Mouse (Mus musculus): ENCODE data around the gene Arhgef15.

The Arhgef15 gene

DNA sequence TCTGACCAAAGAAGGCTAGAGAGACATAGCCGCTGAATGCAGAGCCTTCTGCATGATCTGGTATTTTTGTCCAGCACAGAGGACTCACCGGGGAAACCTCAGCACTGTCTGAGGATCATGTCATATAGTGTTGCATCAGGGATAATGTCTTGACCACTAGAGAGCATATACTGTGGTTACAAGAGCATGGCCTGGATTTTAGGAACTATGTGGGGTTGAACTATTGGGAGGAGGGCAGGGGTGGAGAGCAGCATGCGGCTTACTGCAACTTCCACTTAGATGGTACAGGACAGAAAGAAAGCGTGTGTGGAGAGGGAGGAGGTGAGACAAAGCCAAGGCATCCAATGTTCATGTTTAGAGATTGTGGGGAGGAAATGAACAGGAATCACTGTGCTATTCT, 42.7 kb downstream of the Arhgef15 start:
- no peak for DNase-seq (ENCODE audit: low spot score)

DNA sequence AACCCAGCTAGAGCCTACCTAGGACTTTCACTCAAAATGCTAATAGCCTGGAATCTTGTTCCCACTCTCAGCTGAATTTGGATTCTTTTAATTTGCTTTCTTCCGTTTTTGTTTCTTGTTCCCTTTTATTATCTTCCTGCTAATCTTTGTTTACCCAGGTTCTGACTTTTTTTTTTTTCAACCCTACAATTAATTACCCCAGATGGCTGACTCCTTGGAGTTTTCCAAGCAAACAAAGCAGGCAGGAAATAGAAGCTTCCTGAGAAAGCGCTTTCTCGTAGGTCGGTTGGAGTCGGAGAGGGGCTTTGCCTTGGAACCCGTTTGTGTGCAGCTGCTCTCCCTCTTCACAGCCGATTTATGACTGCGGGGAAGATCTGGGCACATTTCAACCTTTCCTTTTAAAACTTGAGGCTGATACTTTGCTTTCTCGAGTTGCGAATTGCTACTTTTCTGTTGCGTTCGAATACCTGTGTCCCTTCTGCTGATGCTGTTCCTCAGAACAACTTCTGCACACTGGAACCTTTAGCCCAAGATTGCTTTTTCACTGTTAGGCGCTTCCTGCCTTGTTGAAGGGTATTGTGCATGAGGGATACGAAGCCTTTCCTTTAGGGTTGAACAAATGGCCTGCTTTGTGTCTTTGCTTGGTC, 45.6 kb downstream of the Arhgef15 start:
- no peak for DNase-seq (ENCODE audit: low spot score)

DNA sequence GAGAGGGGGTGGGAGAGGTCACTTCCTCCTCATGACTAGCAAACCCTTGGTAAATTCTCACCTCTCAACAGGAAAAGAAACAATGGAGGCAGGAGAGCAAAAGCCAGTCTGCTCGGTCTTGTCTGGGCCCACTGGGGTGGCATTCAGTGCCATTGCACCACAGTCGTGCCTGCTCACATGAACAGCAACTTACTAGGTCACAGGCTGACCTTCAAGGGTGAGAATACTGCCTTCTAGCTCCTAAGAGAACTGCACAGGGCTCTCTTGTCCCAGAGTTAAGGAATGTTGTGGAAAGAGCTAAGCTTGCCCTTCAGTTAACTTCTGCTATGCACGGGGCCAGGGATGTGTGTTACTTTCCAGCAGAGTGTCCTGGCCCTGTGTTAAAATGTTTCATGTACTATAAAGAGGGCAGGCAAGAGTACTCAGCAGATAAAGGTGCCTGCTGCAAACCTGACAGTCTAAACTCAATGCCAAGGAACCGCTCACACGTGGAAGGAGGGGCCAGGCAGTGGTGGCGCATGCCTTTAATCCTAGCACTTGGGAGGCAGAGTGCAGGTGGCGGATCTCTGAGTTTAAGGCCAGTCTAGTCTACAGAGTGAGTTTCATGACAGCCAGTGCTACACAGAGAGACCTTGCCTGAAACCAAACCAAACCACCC, 48.3 kb downstream of the Arhgef15 start:
- no peak for DNase-seq (ENCODE audit: low spot score)

DNA sequence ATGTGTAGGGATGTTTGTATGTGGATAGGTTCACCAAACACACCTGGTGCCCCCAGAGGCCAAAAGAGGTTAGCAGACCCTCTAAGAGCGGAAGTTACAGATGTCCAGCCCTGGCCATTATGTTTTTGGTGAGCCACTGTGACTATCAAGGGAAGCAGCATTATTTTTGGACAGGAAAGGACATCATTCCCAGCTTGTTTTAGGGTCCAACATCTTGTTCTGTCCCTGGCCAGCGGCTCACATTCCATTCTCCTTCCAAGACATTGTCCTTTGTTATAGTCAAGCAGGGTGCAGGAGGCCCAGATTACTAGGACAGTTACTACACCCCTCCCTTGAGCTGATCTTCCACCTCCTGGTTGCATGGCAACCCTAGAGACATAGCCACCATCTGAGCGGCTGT, 50.0 kb downstream of the Arhgef15 start:
- no peak for DNase-seq (ENCODE audit: low spot score)

DNA sequence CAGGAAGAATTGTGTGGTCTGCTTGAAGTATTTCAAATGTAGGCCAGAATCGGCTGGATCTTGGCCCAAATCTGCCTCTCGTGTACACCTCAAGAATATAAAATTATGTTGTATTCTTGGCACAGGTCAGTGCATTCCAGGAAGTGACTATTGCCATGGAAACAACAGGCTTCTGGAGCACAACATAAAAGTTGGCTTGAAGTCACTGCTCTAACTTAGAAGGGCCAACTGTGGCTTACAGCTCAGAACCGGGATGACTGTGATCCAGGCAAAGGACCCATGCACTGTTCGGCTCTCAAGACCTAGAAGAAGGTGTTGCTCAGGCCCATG, 50.9 kb downstream of the Arhgef15 start:
- DNase-seq (ENCODE audit: low spot score), result no peak

DNA sequence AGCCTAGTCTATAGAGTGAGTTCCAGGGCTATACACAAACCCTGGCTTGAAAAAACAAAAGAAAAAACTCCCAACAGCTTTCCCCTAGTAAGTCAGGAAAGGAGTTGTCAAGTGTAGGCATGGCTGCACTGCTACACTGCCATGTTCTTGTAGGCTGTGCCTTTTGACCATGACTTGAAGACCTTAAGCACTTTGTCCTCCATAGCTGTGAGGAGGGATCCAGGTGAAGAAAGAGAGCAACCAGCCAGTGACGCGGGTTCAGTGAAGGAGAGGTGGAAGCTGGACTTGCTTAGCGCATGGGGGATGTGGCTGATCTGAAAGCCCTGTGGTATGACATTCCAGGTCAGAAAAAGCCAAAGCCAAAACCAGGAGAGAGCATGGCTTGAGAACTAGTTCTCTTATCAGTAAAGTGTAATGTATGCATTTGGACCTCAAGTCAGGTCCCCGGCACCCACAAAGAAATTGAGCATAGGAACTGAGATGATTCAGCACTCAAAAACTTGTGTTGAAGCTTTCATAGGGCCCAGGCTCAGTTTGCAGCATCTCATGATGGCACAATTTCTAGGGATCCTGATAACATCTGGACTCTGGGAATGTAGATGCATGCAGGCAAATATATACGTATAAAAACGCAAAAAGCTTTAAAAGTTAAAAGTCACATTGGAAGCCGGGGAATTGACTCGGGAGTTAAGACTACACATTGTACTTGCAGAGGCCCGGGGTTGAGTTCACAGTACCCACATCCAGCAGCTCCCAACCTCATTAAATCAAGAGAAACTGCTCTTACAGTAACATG, 51.4 kb downstream of the Arhgef15 start:
- DNase-seq (ENCODE audit: low spot score), result no peak

DNA sequence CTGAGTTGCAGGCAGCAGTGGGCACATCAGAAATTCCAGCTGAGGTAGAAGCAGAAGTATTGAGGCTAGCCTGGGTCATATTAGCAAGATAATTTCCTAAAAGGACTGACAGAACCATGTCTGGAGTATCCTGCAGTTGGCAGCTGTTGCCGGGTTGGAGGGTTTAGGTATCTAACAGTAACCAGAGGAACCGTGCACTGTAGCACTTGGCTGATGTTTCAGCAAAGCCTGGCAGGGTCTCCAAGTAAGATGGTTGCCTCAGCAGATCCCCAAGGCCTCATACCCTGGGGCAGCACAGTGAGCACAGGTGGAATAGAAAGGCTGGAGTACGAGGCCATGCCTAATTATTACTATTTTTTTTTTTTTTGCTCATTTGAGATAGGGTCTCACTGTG, 52.1 kb downstream of the Arhgef15 start:
- DNase-seq (ENCODE audit: low spot score), result no peak

DNA sequence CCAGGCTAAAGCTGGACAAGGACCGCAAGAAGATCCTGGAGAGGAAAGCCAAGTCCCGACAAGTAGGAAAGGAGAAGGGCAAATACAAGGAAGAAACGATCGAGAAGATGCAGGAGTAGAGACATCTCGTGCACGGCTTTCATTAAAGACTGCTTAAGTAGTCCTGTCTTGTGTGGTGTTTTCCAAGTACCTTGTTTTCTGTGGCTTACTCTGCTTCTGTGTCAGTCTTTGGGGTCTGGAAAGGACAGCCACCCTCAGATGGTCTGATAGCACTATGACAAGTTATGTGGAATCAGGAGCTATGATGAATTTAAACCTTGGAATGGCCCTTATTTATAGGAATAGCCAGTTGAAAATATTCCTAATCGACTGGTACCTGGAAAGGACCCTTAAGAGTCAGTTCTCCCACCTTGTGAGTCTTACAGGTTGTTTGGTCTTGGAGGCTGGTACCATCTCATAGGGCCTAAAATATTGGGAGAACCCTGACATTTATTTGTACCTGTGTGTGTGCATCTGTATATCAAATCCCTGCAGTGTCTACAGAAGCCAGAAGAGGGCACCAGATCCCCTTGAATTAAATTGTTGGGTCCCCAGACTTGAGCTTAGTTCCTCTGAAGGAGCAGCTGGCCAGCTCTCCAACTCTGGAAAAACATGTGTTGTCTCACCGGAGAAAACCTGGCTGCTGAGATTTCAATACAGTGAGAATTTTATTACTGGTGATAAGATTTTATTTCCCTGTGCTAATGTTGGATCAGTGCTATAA, 52.7 kb downstream of the Arhgef15 start:
- DNase-seq (ENCODE audit: low spot score), result peak; percentile 50

DNA sequence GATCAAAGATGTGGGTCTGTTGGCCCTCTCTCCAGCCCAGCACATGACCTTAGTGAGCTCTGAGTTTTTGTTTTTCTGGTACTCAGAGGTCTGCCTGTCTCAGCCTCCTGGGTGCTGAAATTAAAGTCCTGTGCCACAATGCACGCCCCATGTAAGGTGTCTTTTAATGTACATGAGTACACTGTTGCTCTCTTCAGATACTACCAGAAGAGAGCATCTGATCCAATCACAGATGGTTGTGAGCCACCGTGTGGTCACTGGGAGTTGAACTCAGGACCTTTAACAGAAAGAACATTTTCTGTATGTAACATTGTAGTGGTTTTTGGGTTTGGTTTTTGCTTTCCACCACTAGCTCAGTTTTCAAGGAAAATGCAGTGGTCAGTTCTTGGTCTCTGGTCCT, 53.5 kb downstream of the Arhgef15 start:
- DNase-seq (ENCODE audit: low spot score), result no peak

DNA sequence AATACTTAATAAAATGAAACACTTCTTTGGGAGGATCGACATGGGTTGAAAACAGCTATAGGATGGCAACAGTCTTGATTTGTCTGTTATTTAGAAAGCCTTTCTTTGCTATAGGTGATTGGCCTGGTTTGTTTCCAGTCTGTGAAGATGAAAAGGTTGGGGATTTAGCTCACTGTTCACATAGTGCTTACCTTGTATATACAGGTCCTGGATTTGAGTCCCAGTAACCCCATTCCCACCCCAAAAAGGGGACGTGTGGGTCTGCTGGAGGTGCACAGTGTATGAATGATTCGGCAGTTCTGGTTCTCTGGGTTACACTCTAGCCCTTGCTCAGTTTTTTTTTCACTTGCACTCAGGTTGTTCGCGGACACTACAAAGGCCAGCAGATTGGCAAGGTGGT, 54.5 kb downstream of the Arhgef15 start:
- DNase-seq (ENCODE audit: low spot score), result no peak

DNA sequence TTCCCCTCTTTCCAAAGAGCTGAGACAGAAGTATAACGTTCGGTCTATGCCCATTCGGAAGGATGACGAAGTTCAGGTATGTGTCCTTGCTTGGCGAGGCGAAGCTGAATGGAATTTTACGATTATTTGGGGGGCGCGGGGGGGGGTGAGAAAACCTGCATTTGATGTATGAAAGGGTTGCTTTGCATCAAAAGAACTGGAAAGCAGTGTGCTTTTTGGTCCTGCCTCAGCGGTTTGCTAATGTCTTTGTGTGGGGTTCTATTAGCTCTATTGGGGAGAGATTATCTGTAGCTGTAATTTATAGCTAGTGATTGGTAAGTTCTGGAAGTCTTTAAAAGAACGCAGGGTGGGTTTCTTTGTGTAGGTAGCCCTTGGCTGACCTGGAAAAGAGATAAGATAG, 54.9 kb downstream of the Arhgef15 start:
- no peak for DNase-seq (ENCODE audit: low spot score)

DNA sequence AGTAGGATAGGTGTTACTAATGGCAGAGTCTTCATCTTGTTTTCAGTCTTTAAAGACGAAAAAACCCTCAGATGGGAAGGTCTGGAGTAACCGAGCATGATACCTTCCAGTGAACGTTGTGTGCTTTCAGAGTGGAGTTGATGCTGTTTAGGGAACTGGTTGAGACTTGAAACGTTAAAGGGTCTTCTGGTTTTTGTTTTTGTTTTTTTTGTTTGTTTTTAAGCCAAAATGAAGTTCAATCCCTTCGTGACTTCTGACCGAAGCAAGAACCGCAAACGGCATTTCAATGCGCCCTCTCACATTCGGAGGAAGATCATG, 55.3 kb downstream of the Arhgef15 start:
- DNase-seq (ENCODE audit: low spot score), result no peak

DNA sequence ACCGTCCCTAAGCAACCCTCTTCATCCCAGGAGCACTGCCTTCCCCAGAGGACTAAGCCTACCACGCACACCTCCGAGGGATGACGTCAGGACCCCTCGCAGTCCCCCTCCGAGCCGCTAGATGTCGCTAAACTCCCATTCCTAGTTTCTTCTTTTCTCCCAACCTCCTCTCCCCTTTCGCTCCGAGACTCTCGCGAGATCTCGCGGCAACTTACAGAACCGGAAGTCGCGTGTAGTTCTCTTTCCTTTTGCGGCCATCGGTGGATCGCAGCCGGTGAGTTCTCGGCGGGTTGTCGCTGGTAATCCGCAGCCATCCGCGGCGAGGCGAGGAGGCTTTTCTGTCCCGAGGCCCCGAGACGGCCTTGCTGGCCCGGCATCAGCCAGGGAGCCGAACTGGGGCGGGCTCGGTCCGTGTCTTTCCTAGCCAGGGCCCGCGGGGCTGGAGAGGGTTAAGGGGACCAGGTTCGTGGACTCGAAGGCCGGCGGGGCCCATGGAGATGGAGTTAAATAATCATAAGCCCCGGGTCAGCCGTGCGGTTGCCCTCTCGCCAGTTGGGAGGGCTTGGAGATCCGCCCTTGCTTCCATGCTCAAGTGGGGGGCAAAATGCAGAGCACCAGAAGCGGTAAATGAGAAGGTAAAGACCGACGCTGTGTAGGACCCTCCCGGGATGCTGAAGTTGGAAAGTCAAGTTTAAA, 55.8 kb downstream of the Arhgef15 start, which contains the start of gene Rpl26:
Gene Rpl26 (plus strand): TSS at position 233 of the 696 bp plus-strand sequence.
- DNase-seq (ENCODE audit: low spot score), result peak; percentile 97

DNA sequence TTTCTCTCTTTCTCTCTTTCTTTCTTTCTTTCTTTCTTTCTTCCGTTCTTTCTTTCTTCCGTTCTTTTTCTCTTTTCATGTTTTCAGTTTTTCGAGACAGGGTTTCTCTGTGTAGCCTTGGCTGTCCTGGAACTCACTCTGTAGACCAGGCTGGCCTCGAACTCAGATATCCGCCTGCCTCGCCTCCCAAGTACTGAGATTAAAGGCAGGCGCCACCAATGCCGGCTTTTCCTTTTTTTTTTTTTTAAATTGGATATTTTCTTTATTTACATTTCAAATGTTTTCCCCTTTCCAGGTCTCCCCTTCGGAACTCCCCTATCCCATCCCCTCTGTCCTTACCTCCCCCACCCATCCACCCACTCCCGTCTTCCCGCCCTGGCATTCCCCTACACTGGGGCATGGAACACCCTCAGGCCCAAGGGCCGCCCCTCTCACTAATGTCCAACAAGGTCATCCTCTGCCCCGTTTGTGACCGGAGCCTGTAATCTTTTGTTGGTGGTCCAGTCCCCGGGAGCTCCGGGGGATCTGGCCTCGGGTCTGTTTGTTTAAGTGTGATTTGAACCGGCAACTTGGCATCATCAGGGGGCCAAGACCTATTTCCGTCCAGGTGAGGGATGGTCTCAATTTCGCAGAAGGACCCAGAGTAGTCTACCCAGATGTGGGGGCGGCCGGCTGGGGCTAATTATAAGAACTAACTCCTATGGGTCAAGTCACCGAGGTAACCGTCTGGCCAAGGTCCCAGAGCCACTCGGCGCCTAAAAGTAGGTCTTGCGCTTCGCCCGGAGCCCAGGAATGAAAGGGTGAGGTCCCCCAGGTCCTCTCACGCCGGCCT, 56.5 kb downstream of the Arhgef15 start:
- peak; percentile 37 for DNase-seq (ENCODE audit: low spot score)

DNA sequence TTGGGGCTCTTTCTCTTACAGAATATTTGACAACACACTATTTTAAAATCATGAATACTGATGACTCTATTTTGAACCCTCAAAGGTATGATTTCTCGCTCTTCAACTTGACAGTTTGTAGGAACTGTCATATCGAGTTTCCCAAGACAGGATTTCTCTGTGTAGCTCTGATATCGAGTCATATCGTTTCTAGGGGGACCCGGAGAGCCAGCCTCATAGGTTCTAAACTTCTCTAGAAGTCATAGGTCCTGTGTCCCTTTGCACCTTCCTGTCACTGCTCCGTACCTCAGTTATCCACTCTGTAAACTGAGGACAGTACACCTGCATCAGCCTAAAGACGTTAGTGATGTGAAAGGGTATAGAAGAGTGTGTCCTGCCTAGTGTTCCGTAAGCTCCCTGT, 57.5 kb downstream of the Arhgef15 start:
- no peak for DNase-seq (ENCODE audit: low spot score)

DNA sequence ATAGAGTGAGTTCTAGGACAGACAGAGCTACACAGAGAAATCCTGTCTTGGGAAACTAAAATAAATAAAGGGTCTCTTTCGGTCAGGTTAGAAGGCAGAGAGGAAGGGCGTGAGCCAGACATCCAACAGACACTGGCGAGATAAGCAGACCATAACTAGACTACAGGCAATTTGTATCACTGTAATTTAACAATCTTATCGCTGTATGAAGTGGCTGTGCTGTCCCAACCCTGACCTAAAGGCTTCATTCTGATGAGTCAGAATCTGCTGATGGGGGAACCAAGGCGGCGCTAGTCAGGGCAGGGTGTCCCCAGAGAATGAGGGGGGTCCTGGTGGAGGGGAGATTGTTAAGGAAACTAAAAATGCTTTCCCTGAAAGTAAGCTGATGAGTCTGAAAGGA, 58.5 kb downstream of the Arhgef15 start:
- DNase-seq (ENCODE audit: low spot score), result no peak

DNA sequence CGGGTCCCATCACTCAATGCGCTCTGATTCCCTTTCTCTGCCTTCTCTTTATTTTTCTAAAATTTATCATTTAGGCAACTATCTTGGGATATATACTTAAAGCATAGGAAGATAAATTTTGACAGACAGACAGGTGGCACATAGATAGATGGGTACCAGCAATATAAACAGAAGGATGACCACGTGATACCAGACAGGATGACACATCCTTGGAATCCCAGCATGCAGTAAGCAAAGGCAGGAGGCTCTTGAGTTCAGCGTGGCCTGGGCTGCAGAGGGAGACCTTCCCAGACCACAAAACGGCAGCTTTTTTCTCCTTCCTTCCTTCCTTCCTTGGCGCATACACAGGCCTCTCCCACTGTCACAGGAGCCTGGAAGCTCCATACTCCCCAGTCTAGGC, 59.4 kb downstream of the Arhgef15 start:
- DNase-seq (ENCODE audit: low spot score), result no peak

DNA sequence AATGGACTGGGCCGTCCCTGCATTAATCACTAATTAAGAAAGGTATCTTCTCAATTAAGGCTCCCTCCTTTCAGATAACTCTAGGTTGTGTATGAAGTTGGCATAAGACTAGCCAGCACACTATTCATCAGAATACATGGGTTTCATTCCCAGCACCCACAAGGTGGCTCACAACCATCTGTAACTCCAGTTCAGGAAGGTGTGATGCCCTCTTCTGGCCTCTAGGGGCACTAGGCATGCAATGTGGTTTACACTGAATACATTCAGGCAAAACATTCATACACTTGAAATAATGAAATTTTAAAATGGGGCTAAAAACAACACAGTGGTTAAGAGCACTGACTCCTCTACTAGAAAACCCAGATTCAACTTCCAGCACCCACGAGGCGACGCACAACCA, 60.2 kb downstream of the Arhgef15 start:
- no peak for DNase-seq (ENCODE audit: low spot score)

DNA sequence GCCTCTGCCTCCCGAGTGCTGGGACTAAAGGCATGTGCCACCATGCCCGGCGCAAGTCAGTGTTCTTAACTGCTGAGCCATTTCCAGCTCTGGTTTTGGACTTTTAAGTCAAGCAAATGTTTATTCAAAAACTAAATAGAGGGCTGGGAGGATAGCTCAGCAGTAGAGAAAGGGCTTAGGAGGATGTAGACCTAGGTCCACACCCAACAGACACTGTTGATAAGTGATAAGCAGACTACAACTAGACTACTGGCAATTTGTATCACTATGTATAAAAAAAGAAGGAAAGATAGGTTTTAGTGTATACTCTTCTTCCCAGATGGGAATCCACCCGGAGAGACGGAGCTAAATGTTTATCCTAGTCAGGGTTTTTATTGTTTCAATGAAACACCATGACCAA, 61.0 kb downstream of the Arhgef15 start:
- no peak for DNase-seq (ENCODE audit: low spot score)

DNA sequence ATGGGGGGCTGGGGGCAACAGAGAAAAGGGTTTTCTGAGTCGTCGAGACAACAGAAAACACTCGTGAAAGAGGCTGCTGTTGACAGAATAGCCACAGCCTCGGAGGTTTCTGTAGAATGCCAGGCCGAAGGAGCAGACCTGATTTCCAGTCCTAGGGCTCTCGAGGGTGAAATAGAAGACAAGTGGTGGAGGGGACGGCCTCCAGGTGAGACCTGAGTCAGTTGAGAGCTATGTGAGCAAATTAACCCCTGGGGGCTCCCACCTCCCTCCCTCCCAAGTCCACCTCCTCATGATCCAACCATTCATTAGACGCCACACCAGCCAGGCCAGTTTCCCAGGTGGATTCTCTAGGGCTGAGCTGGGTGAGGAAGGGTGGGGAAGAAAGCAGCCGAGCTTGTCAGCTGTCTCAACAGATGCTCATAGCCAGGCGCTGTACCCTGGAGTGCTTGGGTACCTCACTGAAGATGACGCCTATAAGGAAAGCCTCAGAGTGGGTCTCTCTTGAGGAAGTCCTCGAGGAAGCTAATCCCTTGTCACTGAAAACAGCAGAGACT, 63.3 kb downstream of the Arhgef15 start:
- no peak for DNase-seq (ENCODE audit: low spot score)

All from yolk sac, embryonic 10.5 days (tissue).